Mouse (Mus musculus) embryonic facial prominence, embryonic 11.5 days (tissue): ENCODE results near the gene Pak6. TPM values are rescaled to one million over a fixed set of nuclear protein-coding genes. Genes with fewer than 3 reads are reported as not detected.

Experiments used
- ATAC-seq: fragments of 200-750 bp; cut with Nextera tagmentation; replicated peaks from 2 replicates; pipeline ENCODE4 v1.8.0; 2017; ENCODE audit warnings: low read depth; ENCODE audit not compliant: insufficient number of reproducible peaks, low FRiP score, low TSS enrichment
- DNase-seq: peaks from one replicate; pipeline ENCODE4 v3.0.0-alpha.2; 2015; ENCODE audit warnings: low spot score
- H3K27ac ChIP-seq: fragments of 300-500 bp; sonication (generic); replicated peaks from 2 replicates; pipeline ENCODE4 v1.5.1; 2014; ENCODE audit warnings: mild to moderate bottlenecking, low read depth, low read length, control low read depth
- H3K27me3 ChIP-seq: fragments of 300-500 bp; sonication (generic); 2 replicates; pipeline ENCODE4 v1.6.1; 2014; ENCODE audit warnings: mild to moderate bottlenecking, low read length, moderate library complexity, mixed read lengths; ENCODE audit not compliant: control insufficient read depth, insufficient read depth
- H3K36me3 ChIP-seq: fragments of 300-500 bp; sonication (generic); replicated peaks from 2 replicates; pipeline ENCODE4 v1.6.1; 2014; ENCODE audit warnings: low read depth, mild to moderate bottlenecking, low read length, moderate library complexity, mixed read lengths; ENCODE audit not compliant: control insufficient read depth, insufficient read depth
- H3K4me1 ChIP-seq: fragments of 300-500 bp; sonication (generic); 2 replicates; pipeline ENCODE4 v1.6.1; 2014; ENCODE audit warnings: low read length, mixed read lengths; ENCODE audit not compliant: control insufficient read depth, insufficient read depth
- H3K4me2 ChIP-seq: fragments of 300-500 bp; sonication (generic); 2 replicates; pipeline ENCODE4 v1.6.1; 2014; ENCODE audit warnings: low read depth, mild to moderate bottlenecking, control low read depth, low read length, moderate library complexity
- H3K4me3 ChIP-seq: fragments of 300-500 bp; sonication (generic); 2 replicates; pipeline ENCODE4 v1.5.1; 2014; ENCODE audit warnings: low read depth, low read length, control low read depth
- H3K9ac ChIP-seq: fragments of 300-500 bp; sonication (generic); replicated peaks from 2 replicates; pipeline ENCODE4 v1.6.1; 2014; ENCODE audit warnings: mild to moderate bottlenecking, control low read depth, low read length
- H3K9me3 ChIP-seq: fragments of 300-500 bp; sonication (generic); replicated peaks from 2 replicates; pipeline ENCODE4 v1.6.1; 2016; ENCODE audit warnings: mild to moderate bottlenecking, low read length, inconsistent platforms, mixed read lengths; ENCODE audit not compliant: control insufficient read depth
- WGBS: fragments of 180-500 bp; shearing (Covaris S2); extraction: QIAGEN DNeasy Blood & Tissue Kit; methylation state at CpG from one replicate; pipeline ENCODE4 v1.1.7; 2014; 5-methylcytosine and 5-hydroxymethylcytosine counted together
- polyA plus RNA-seq: library from polyadenylated mRNA; unstranded; fragments of >200 nt; fragmentation: Nextera tagmentation; extraction: Ambion mirVana; gene quantifications from 2 replicates; pipeline ENCODE4 v1.2.1, GENCODE M21; 2014

The Pak6 gene
- polyA plus RNA-seq, 1 experiment from 2014 or later = 0.50 TPM

- no peak overlapping the region for H3K4me2 ChIP-seq
- no peaks in the 10 kb centered on the region for H3K9me3 ChIP-seq
- 47% methylated on average over 6 of the region's 6 CpGs for WGBS
- no peak overlapping the region for H3K4me3 ChIP-seq
- H3K4me1 ChIP-seq = no peaks in the 10 kb centered on the region
- ATAC-seq (no peak), DNase-seq (no peak)
- H3K27ac ChIP-seq = no peak overlapping the region
- no peaks in the 10 kb centered on the region for H3K36me3 ChIP-seq
- H3K27me3 ChIP-seq = peaks cover 10% of the 10 kb centered on the region
- H3K9ac ChIP-seq = no peak overlapping the region; the same call in 1 of the 2 replicates
These were observed 6.1 kb downstream of the Pak6 start for GRCm38 (mm10) chr2:118669245-118669644.

- Histone ChIP-seq H3K4me3 (no peak overlapping the region), H3K9ac (no peak overlapping the region; the same call in 1 of the 2 replicates), H3K4me2 (no peak overlapping the region), H3K9me3 (no peaks in the 10 kb centered on the region), H3K36me3 (no peaks in the 10 kb centered on the region), H3K27ac (no peak overlapping the region), H3K27me3 (peaks cover 12% of the 10 kb centered on the region), H3K4me1 (no peaks in the 10 kb centered on the region)
- DNase-seq (no peak), ATAC-seq (no peak)
- WGBS = 33% methylated on average over 2 of the region's 2 CpGs
These were observed 6.7 kb downstream of the Pak6 start for GRCm38 (mm10) chr2:118669785-118670184.

GRCm38 (mm10) chr2:118671728-118672127 lies 8.6 kb downstream of the Pak6 start:
- DNase-seq (no peak), ATAC-seq (no peak)
- no peaks in the 10 kb centered on the region for H3K36me3 ChIP-seq
- no peak overlapping the region for H3K4me3 ChIP-seq
- H3K4me1 ChIP-seq = no peaks in the 10 kb centered on the region
- no peak overlapping the region for H3K9ac ChIP-seq
- no peak overlapping the region for H3K4me2 ChIP-seq
- H3K9me3 ChIP-seq = no peaks in the 10 kb centered on the region
- no peak overlapping the region for H3K27ac ChIP-seq
- peaks cover 29% of the 10 kb centered on the region for H3K27me3 ChIP-seq
- 30% methylated on average over 1 of the region's 1 CpGs for WGBS

- no peak for DNase-seq
- H3K9ac ChIP-seq = no peak overlapping the region
- H3K27ac ChIP-seq = no peak overlapping the region
- H3K4me3 ChIP-seq = no peak overlapping the region
- peaks cover 3% of the 10 kb centered on the region; the same call in 1 of the 2 replicates for H3K4me1 ChIP-seq
- H3K27me3 ChIP-seq = peaks cover 44% of the 10 kb centered on the region
- H3K4me2 ChIP-seq = no peak overlapping the region
- 30% methylated on average over 15 of the region's 15 CpGs for WGBS
- no peak for ATAC-seq
- H3K36me3 ChIP-seq = no peaks in the 10 kb centered on the region
- H3K9me3 ChIP-seq = no peaks in the 10 kb centered on the region
These were observed 10.8 kb downstream of the Pak6 start for GRCm38 (mm10) chr2:118673686-118674465.

- DNase-seq (no peak), ATAC-seq (no peak)
- H3K9ac ChIP-seq = no peak overlapping the region
- H3K4me2 ChIP-seq = no peak overlapping the region
- no peaks in the 10 kb centered on the region for H3K9me3 ChIP-seq
- H3K27ac ChIP-seq = no peak overlapping the region
- 13% methylated on average over 7 of the region's 7 CpGs for WGBS
- H3K4me3 ChIP-seq = no peak overlapping the region
- no peaks in the 10 kb centered on the region for H3K36me3 ChIP-seq
- H3K27me3 ChIP-seq = peaks cover 44% of the 10 kb centered on the region
- H3K4me1 ChIP-seq = peaks cover 3% of the 10 kb centered on the region; the same call in 1 of the 2 replicates
These were observed 11.4 kb downstream of the Pak6 start for GRCm38 (mm10) chr2:118674500-118674899.

GRCm38 (mm10) chr2:118676839-118677741 lies 14.0 kb downstream of the Pak6 start:
- under 1% methylated on average over 73 of the region's 89 CpGs for WGBS
- Histone ChIP-seq H3K27me3 (peaks cover 44% of the 10 kb centered on the region), H3K9ac (peak overlapping the region; percentile 40), H3K9me3 (no peaks in the 10 kb centered on the region), H3K4me2 (peak overlapping the region; percentile 89), H3K36me3 (no peaks in the 10 kb centered on the region), H3K4me3 (peak overlapping the region; percentile 43), H3K27ac (no peak overlapping the region), H3K4me1 (peaks cover 3% of the 10 kb centered on the region; the same call in 1 of the 2 replicates)
- ATAC-seq (peak; percentile 42; the same call in 1 of the 2 replicates), DNase-seq (no peak)

GRCm38 (mm10) chr2:118677817-118678216 lies 14.7 kb downstream of the Pak6 start:
- Histone ChIP-seq H3K9me3 (no peaks in the 10 kb centered on the region), H3K27ac (no peak overlapping the region), H3K9ac (no peak overlapping the region), H3K27me3 (peaks cover 44% of the 10 kb centered on the region), H3K4me3 (peak overlapping the region; percentile 43; the same call in 1 of the 2 replicates), H3K4me1 (peaks cover 3% of the 10 kb centered on the region; the same call in 1 of the 2 replicates), H3K36me3 (no peaks in the 10 kb centered on the region), H3K4me2 (peak overlapping the region; percentile 89)
- DNase-seq = no peak
- WGBS = 20% methylated on average over 4 of the region's 4 CpGs
- no peak for ATAC-seq
